Mouse (Mus musculus) bone marrow, adult 2 months (tissue): ENCODE measurements around the gene Mertk.

Experiments
- CTCF ChIP-seq: fragments of 200-500 bp; IDR thresholded peaks from 2 replicates; pipeline ENCODE4 v1.5.1; 2011; ENCODE audit warnings: low read length, control low read depth; ENCODE audit not compliant: control insufficient read depth, insufficient read depth
- POLR2A ChIP-seq: fragments of 200-500 bp; IDR thresholded peaks from 2 replicates; pipeline ENCODE4 v1.6.1; 2011; ENCODE audit warnings: low read depth, mild to moderate bottlenecking, control low read depth, low read length, borderline replicate concordance; ENCODE audit not compliant: control insufficient read depth

GRCm38 (mm10) chr2:128790875-128791614, 92.3 kb downstream of the Mertk start:
- TF ChIP-seq CTCF (no peak), POLR2A (no peak)
